Mouse (Mus musculus) retina, postnatal 7 days (tissue): ENCODE data around the gene Olfr1274-ps.
"Not testable (repeated sequence)": the region's sequence is repeated elsewhere in the genome, so short reads cannot be mapped to it uniquely, and the experiment has no call there.

Experiments
- DNase-seq: peaks from one replicate; pipeline ENCODE4 v3.0.0-alpha.2; 2012; ENCODE audit warnings: low read depth, low spot score

Olfr1274-ps gene

GRCm38 (mm10) chr2:90398633-90399107, at the start of gene Olfr1274-ps:
Gene Olfr1274-ps, plus strand, starts transcription at chr2:90398683.
- DNase-seq, result not testable (repeated sequence)

- DNase-seq, result not testable (repeated sequence)
Measured at GRCm38 (mm10) chr2:90351047-90351446, 47.4 kb upstream of the Olfr1274-ps start.

- DNase-seq, result not testable (repeated sequence)
Measured at GRCm38 (mm10) chr2:90351540-90351939, 46.9 kb upstream of the Olfr1274-ps start.

- DNase-seq, result not testable (repeated sequence)
Measured at GRCm38 (mm10) chr2:90359229-90359628, 39.3 kb upstream of the Olfr1274-ps start.

GRCm38 (mm10) chr2:90360199-90360598, 38.3 kb upstream of the Olfr1274-ps start:
- not testable (repeated sequence) for DNase-seq

GRCm38 (mm10) chr2:90414110-90414821, 15.8 kb downstream of the Olfr1274-ps start:
- not testable (repeated sequence) for DNase-seq

- not testable (repeated sequence) for DNase-seq
Measured at GRCm38 (mm10) chr2:90422282-90422681, 23.8 kb downstream of the Olfr1274-ps start.

- not testable (repeated sequence) for DNase-seq
Measured at GRCm38 (mm10) chr2:90424937-90425336, 26.5 kb downstream of the Olfr1274-ps start.

- DNase-seq, result not testable (repeated sequence)
Measured at GRCm38 (mm10) chr2:90428988-90429717, 30.7 kb downstream of the Olfr1274-ps start.

- not testable (repeated sequence) for DNase-seq
Measured at GRCm38 (mm10) chr2:90429782-90430181, 31.3 kb downstream of the Olfr1274-ps start.

- not testable (repeated sequence) for DNase-seq
Measured at GRCm38 (mm10) chr2:90437453-90437852, 39.0 kb downstream of the Olfr1274-ps start.

- DNase-seq, result not testable (repeated sequence)
Measured at GRCm38 (mm10) chr2:90440169-90440568, 41.7 kb downstream of the Olfr1274-ps start.

- not testable (repeated sequence) for DNase-seq
Measured at GRCm38 (mm10) chr2:90441811-90442210, 43.3 kb downstream of the Olfr1274-ps start.

- no peak for DNase-seq
Measured at GRCm38 (mm10) chr2:90443811-90444210, 45.3 kb downstream of the Olfr1274-ps start.

- no peak for DNase-seq
Measured at GRCm38 (mm10) chr2:90448967-90449740, 50.7 kb downstream of the Olfr1274-ps start.

- no peak for DNase-seq
Measured at GRCm38 (mm10) chr2:90452380-90452779, 53.9 kb downstream of the Olfr1274-ps start.
